Mouse (Mus musculus): ENCODE data around the gene Prrg2.

Prrg2 gene

DNA sequence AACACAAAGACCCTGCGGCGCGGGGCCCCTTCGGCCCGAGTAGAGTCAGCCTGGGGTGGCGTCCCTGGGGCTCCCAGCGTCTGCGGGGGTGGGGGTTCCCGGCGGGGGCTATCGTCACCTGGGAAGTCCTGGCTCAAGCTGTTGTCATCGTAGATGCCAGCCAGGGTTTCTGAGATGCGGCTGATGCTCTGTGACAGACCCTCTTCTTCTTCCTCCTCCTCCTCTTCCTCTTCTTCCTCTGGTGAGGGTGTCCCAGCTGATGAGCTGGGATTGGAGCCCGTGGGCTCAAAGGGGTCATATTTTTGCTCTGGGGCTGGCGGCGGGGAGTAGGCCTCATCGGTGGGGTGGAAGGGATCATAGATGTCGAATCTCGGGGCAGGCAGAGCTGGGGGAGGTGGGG lies 54.1 kb downstream of the Prrg2 start:
- DNase-seq (ENCODE audit: low spot score in 2 of 2): no peak

DNA sequence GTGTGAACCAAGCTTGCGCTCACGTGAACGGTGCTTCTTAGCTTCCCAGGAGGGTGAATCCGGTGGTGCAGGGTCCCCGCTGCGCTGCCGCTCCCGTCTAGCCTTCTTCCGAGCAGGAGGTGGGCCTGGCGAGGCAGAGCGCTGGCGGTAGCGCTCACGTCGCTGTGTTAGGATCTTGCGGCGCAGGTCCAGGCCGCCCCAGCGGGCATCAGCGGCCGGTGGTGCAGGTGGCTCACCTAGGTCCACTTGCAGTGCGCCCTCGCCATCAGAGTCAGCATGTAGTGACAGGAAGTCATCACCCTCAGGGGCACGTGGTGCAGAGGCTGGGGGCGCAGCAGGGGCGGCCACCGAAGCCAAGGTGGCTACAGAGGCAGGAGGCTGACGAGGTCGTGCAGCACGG lies 54.6 kb downstream of the Prrg2 start:
- no peak for DNase-seq (ENCODE audit: low spot score in 2 of 2)

DNA sequence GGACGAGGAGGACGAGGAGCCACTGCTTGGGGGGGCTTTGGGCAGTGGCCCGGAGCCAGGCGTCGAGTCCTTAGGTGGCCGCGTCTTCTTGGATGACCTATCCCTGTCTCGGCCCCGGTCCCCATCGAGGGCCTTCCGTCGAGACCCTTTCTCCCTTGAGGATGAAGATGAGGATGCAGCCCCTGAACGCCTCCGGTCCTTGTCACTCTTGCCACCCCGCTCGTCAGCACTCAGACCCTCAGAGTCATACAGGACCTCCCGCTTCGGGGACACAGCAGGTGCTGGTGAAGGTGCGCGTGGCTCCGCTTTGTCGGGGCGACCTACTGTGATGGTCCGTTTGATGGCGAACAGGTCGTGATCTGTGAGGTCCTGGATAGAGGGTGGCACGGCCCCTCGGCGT lies 55.3 kb downstream of the Prrg2 start:
- DNase-seq (ENCODE audit: low spot score in 2 of 2): no peak

DNA sequence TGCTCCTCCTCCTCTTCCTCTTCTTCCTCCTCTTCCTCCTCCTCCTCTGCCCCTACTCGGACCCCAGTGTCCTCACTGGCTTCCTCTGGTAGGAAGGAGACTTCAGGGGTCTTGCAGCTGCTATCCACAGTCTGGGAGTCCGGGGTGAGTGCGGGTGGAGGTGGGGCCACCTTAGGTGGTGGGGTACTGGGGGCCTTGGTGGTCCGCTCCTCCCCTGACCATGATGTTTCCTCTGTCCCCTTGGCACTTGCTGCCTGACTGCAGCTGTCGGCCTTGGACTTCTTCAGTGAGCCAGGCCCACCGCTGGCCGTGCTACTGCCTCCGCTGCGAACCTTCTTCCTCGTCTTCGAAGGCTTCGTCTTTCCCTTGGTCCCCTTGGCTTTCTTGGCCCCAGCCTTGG lies 56.0 kb downstream of the Prrg2 start:
- no peak for DNase-seq (ENCODE audit: low spot score in 2 of 2)

DNA sequence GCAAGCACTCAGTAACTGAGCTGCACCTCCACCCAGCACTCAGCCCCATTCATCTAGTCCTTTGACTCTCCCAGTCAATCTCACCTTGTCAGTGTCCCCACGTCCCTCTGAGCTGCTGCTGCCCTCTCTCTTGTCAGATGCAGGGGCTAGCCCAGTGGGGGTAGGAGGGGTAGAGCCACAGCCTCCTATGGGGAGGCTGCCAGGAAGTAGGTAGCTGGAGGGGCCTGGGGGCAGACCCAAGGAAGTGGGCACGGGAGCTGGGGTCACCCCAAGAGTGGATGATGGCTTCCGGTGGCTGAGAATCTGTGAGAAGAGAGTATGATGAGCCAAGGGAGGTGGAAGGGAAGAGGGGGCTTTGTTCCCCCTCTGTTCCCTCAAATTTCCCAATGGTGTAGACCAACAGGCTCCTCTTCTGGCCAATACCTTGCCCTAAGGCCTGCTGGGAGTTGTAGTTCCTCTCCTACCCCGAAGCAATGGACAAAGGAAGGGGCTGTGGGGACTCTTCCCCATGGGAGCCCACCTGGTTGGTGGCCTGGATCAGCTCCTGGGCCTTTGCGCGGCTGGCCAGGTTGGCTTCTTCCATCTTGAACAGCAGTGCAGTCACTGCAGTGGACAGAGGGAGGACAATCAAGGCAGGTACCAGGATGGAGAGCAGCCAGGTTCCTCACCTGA lies 57.0 kb downstream of the Prrg2 start:
- no peak for DNase-seq (ENCODE audit: low spot score in 2 of 2)

DNA sequence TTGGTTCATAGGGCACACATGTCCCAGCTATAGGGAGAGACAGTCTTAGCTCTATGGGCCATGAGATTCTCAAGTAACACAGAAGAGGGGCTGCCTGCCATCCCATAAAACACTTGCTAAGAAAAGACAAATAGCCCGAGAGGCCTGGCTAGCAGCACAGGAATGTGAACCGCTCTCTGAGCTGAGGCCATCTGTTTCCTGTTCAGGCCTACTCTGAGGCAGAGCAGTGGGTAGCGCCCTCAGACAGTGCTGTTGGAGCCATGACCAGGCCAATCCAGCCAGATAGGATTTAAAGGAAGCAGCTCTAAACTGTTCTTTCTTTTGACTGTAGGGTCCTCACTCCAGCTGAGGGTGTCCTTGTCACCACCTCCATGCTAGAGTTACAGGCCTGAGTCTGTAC lies 57.9 kb downstream of the Prrg2 start:
- DNase-seq (ENCODE audit: low spot score in 2 of 2): no peak
